Mouse (Mus musculus) megakaryocyte-erythroid progenitor cell, adult 5 weeks (primary cell): ENCODE measurements around the gene Ufd1. TPM values are rescaled to one million over a fixed set of nuclear protein-coding genes. Genes with fewer than 3 reads are reported as not detected.

Source experiments
- polyA plus RNA-seq: library from polyadenylated mRNA; stranded (reverse); fragments of >175 nt; gene quantifications from 2 replicates; pipeline ENCODE4 v1.2.3, GENCODE M21; 2012

The Ufd1 gene
- 9.6 and 10.8 TPM in 2 replicates for polyA plus RNA-seq

DNA sequence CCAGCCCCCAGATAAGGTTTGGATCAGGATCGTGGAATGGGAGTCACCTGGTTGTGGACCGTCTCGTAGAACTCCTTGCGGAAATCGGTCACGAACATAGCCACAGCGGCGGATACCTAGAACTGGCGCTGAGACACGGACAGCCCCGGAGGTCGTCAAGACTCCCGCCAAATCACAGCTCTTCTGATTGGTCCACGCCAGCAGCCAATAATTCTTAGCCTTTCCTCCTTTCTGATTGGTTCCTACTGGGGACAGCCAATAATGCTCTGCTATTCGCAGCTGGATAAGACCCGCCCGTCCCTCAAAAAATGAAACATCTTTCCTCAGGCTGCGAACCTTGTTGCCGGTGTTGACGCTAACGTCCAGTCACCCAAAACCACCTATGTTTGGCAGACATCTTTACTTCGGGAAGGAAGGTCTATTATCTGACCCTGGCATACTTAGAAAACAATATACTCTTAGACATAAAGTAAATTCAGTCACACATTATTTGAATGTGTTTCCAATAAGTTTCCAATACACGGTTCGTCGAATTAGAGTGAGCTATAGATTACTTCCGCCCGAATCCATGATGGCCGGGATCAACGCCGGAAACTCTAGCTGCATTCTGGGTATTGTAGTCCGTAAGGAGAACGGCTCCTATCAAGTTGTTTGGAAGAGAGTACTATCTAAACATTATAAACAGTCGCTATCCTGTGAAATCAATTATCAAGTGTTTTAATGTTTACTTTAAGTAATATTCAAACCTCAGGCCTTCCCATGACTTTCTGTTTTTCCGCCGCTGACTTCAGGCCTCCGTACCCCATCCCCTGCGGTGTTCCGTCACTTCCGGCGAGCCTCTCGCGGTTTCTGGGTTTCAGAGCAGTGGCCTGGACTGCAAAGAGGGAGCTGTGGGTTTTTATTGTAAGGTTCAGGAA is at the start of gene Ufd1, which contains the start of gene Cdc45:
Gene Ufd1, plus strand, starts transcription at position 312 of the 917 bp plus-strand sequence.
Gene Cdc45, minus strand, starts transcription at position 520 of the 917 bp plus-strand sequence.

DNA sequence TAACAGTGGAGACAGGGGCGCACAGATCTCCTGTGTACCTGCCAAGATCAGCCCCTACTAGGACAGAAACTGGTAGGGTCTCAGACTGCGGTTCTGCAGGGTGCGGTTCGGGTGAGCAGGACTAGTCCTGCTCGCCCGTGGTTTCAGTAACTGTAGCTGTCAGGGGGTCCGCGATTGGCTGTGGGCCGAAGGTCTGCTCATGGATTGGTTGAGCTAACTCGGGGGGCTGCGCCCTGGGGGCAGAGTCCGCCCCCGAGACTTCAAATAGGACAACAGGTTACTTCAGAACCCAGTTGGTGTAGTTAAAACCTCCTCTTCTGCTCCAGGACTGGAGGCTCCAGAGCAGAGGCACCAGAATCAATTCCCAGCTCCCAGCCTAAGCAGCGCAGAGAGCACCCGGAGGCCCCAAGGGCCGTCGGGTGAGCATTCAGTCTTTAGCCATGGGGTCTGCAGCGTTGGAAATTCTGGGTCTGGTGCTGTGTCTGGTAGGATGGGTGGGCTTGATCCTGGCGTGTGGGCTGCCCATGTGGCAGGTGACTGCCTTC is 35.0 kb upstream of the Ufd1 start, which contains the start of gene Cldn5:
Gene Cldn5, plus strand, starts transcription at position 292 of the 545 bp plus-strand sequence.

DNA sequence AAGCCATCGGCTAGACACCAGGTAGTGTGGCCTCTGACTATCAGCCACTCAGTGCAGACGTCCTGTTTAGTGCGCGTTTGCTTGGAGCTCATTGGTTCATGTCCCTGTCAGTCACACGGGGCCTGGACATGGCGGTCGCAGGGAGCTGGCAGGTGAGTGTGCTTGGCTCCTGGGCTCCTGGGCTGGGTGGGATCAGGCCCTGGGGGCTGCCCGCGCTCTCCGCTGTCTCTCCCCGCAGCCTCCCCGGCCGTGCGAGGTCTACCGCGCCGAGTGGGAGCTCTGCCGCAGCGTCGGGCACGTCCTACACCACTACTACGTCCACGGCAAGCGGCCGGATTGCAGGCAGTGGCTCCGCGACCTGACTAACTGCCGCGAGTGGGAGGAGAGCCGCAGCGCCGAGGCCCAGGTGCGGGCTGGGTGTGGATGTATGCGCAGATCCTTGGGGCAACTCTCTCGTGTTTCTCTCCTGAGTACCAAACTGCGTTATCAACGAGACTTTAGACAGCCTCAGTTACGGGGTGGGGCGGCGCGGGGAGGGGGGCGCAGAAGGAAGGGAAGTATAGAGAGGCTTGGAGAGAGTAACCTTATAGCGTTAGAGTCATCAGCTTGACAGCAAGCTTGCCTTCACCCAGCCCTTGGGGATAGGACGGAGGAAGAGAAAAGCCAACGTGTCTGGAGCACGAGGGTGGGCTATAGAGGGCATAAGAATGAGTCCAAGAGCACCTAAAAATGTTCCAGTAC is 25.1 kb downstream of the Ufd1 start, which contains the start of the genes 2510002D24Rik and Gm28539:
Gene 2510002D24Rik, plus strand, starts transcription at position 111 of the 741 bp plus-strand sequence.
Gene Gm28539, plus strand, starts transcription at position 117 of the 741 bp plus-strand sequence.

DNA sequence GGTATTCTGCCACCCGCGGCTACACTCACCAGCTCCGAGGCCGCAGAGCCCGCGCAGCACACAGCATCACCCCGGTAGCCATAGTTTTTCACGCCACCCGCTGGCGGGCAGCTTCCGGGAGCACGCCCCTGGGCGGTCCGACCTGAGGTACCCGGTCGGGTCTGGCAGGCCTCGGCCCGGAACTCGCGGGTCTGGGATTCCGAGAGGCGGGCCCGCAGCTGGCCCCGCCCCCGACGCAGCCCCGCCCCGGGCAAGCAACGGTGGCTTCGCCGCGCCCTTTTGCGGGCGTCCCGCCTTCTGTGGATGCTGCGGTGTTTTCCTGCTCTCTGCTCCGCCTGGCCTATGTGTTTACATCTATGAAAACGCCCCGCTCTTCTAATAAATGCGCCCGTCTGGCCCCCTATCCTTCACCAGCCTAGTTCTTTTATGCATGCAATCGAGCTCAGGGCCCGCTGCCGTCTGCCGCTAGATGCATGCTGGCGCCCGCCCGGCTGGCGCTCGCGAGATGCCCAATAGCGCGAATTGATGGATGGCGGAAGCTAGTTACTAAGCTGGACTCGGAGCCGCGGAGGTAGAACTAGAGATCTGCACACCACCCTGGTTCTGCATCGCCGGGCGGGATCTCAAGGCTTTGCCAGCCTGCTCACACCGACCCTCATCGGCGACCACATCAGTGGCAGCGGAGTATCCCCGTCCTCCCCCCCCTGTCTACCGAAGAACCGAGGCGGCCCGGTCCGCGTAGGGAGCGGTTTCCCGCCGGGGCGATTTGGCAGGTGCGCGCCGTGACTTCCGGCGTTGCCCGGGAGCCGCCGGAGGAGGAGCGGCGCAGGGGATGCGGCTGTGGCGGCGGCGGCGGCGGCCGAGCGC is 65.1 kb downstream of the Ufd1 start, which contains the start of the genes Mrpl40 and Hira:
Gene Mrpl40, minus strand, starts transcription at position 421 of the 867 bp plus-strand sequence.
Gene Hira, plus strand, starts transcription at position 596 of the 867 bp plus-strand sequence.

Other genes starting within 250 kb of the Ufd1 start
- 0.02 and 0.05 TPM in 2 replicates for gene Tbx1, start 221.1 kb upstream of the Ufd1 start, polyA plus RNA-seq
- 39.2 and 52.5 TPM in 2 replicates for gene Gp1bb, start 189.4 kb upstream of the Ufd1 start, polyA plus RNA-seq
- 2.0 and 4.7 TPM in 2 replicates for gene Gm49601, start 185.4 kb upstream of the Ufd1 start, polyA plus RNA-seq
- 6.9 and 10.6 TPM in 2 replicates for gene Sept5, start 181.8 kb upstream of the Ufd1 start, polyA plus RNA-seq
- gene Cldn5, start 34.9 kb upstream of the Ufd1 start, polyA plus RNA-seq: 0.13 TPM in 1 of 2 replicates, not detected in the other
- gene Cdc45, start 208 bp downstream of the Ufd1 start, polyA plus RNA-seq: 22.4 and 27.9 TPM in 2 replicates
- gene 2510002D24Rik, start 24.8 kb downstream of the Ufd1 start, polyA plus RNA-seq: 52.4 and 56.7 TPM in 2 replicates
- not detected in 2 replicates for gene Gm28539, start 24.8 kb downstream of the Ufd1 start, polyA plus RNA-seq
- gene Mrpl40, start 65.1 kb downstream of the Ufd1 start, polyA plus RNA-seq: 13.5 and 14.5 TPM in 2 replicates
- 25.6 and 31.1 TPM in 2 replicates for gene Hira, start 65.3 kb downstream of the Ufd1 start, polyA plus RNA-seq